Mouse (Mus musculus): ENCODE data around the gene Nr4a1. TPM values are rescaled to one million over a fixed set of nuclear protein-coding genes. Genes with fewer than 3 reads are reported as not detected.

The Nr4a1 gene
- polyA plus RNA-seq, 1 experiment from 2014 or later, result 4.7 TPM

DNA sequence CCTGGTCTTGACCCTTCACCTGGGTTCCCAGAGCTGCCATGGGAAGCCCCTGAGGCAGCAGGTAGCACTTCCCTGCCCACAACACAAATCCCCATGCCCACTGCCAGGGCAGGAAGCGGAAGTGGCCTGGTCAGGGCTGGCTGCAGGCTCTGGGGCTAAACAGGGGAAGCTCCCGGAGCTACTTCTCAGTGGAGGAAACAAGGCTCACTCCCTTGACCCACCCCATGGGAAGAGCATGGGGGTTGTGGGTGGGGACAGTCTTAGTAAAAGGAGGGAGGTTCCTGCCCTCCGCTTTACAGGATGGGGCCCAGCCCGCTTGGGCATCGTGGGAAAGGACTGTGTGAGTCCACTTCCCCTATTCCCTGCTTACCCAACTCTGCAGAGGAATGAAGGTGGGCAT lies 8.4 kb downstream of the Nr4a1 start:
- DNase-seq (ENCODE audit: low spot score), result no peak
- H3K4me3 ChIP-seq, result no peak overlapping the region
- H3K36me3 ChIP-seq (replicated peaks), result 0 out of 2 replicates have a peak, but pooled peaks cover 7% of the 10 kb centered on the region
- H3K27me3 ChIP-seq (replicated peaks; ENCODE audit: low read depth, poor library complexity, severe bottlenecking), result peaks cover 38% of the 10 kb centered on the region
- H3K9me3 ChIP-seq, result no peaks in the 10 kb centered on the region
- peaks cover 58% of the 10 kb centered on the region for H3K4me1 ChIP-seq
- H3K27ac ChIP-seq (replicated peaks), result peak overlapping the region; percentile 30; the same call in 1 of the 2 replicates
- 55% methylated on average over 5 of the region's 5 CpGs for WGBS

- Histone ChIP-seq H3K36me3 (replicated peaks) (peaks cover 15% of the 10 kb centered on the region), H3K27me3 (replicated peaks; ENCODE audit: low read depth, poor library complexity, severe bottlenecking) (peaks cover 50% of the 10 kb centered on the region), H3K9me3 (no peaks in the 10 kb centered on the region), H3K4me3 (peak overlapping the region; percentile 67), H3K4me1 (peaks cover 56% of the 10 kb centered on the region), H3K27ac (replicated peaks) (peak overlapping the region; percentile 81)
- DNase-seq (ENCODE audit: low spot score), result peak; percentile 92
- 1% methylated on average over 57 of the region's 57 CpGs for WGBS
Observed at GRCm38 (mm10) chr15:101266132-101266963, 12.3 kb downstream of the Nr4a1 start.

- Histone ChIP-seq H3K4me3 (peak overlapping the region; percentile 67), H3K27ac (replicated peaks) (peak overlapping the region; percentile 81), H3K9me3 (no peaks in the 10 kb centered on the region), H3K27me3 (replicated peaks; ENCODE audit: low read depth, poor library complexity, severe bottlenecking) (peaks cover 50% of the 10 kb centered on the region), H3K4me1 (peaks cover 47% of the 10 kb centered on the region), H3K36me3 (replicated peaks) (peaks cover 24% of the 10 kb centered on the region)
- peak; percentile 18 for DNase-seq (ENCODE audit: low spot score)
- WGBS, result 5% methylated on average over 25 of the region's 25 CpGs
Observed at GRCm38 (mm10) chr15:101267053-101268032, 13.3 kb downstream of the Nr4a1 start.

DNA sequence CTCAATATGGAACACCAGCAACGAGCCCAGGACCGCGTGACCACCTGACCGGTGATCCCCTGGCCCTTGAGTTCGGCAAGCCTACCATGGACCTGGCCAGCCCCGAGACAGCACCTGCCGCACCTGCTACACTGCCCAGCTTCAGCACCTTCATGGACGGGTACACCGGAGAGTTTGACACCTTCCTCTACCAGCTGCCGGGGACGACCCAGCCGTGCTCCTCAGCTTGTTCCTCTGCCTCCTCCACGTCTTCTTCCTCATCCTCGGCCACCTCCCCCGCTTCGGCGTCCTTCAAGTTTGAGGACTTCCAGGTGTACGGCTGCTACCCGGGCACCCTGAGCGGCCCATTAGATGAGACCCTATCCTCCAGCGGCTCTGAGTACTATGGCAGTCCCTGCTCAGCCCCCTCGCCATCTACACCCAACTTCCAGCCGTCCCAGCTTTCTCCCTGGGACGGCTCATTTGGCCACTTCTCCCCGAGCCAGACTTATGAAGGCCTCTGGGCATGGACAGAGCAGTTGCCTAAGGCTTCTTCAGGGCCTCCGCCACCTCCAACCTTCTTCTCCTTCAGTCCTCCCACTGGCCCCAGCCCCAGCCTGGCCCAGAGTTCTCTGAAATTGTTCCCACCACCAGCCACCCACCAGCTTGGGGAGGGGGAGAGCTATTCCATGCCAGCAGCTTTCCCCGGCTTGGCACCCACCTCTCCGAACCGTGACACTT lies 16.2 kb downstream of the Nr4a1 start:
- peaks cover 49% of the 10 kb centered on the region for H3K36me3 ChIP-seq (replicated peaks)
- no peak overlapping the region for H3K27ac ChIP-seq (replicated peaks)
- H3K4me3 ChIP-seq, result no peak overlapping the region
- H3K4me1 ChIP-seq, result peaks cover 40% of the 10 kb centered on the region
- DNase-seq (ENCODE audit: low spot score), result no peak
- no peaks in the 10 kb centered on the region for H3K9me3 ChIP-seq
- H3K27me3 ChIP-seq (replicated peaks; ENCODE audit: low read depth, poor library complexity, severe bottlenecking), result peaks cover 35% of the 10 kb centered on the region
- 93% methylated on average over 29 of the region's 29 CpGs for WGBS

DNA sequence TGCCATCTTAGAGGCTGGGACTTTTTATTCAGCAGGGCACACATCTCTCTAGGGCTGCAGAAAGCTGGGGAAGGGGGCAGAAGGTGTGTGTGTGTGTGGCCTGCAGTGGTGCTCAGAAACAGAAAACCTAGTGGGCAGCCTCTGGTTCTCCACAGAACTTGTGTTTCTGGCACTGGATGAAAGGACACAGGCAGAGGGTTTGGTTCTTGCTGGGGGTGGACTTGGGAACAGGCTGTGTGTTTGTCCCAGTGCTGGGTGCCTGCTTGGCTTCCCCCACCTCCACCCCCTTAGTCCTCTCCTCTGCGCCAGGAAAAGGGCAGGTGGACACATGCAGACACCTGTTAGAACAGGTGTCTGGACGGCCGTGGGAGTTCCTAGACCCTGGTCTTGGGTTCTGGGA lies 17.0 kb downstream of the Nr4a1 start:
- Histone ChIP-seq H3K4me3 (no peak overlapping the region), H3K36me3 (replicated peaks) (peaks cover 49% of the 10 kb centered on the region), H3K9me3 (no peaks in the 10 kb centered on the region), H3K27ac (replicated peaks) (no peak overlapping the region), H3K4me1 (peaks cover 33% of the 10 kb centered on the region), H3K27me3 (replicated peaks; ENCODE audit: low read depth, poor library complexity, severe bottlenecking) (peaks cover 27% of the 10 kb centered on the region)
- 77% methylated on average over 3 of the region's 3 CpGs for WGBS
- DNase-seq (ENCODE audit: low spot score), result no peak

DNA sequence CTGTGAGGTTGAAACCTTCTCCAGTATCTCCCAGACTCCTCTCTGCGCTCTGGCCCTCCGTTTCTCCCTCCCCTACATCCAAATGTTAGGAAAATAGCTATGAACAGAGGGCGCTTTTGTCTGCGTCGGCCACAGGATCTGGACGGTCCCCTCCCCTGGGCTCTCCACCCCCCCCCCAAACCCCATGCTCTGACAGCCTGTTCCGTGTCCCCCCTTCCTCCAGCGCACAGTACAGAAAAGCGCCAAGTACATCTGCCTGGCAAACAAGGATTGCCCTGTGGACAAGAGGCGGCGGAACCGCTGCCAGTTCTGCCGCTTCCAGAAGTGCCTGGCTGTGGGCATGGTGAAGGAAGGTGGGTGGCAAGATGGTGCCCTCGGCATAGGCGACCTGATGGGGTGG lies 17.4 kb downstream of the Nr4a1 start:
- Histone ChIP-seq H3K4me3 (no peak overlapping the region), H3K27me3 (replicated peaks; ENCODE audit: low read depth, poor library complexity, severe bottlenecking) (peaks cover 23% of the 10 kb centered on the region), H3K9me3 (no peaks in the 10 kb centered on the region), H3K4me1 (peaks cover 30% of the 10 kb centered on the region), H3K36me3 (replicated peaks) (peaks cover 49% of the 10 kb centered on the region), H3K27ac (replicated peaks) (no peak overlapping the region)
- no peak for DNase-seq (ENCODE audit: low spot score)
- WGBS, result 78% methylated on average over 15 of the region's 15 CpGs

DNA sequence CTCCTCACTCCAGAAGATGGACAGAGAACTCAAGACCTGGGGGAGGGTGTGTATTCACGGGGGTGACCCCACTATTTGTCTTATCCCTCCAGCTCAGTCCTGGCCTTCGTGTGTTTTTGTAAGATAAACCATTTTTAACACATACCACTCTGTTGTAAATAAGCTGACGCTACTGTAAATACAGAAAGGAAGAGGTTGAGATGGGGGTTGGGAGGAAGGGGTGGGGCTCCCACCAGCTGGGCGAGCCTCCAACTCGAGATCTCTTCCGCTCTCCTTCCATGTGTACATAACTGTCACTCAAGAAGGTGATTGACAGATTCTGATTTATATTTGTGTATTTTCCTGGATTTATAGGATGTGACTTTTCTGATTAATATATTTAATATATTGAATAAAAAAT lies 20.3 kb downstream of the Nr4a1 start:
- Histone ChIP-seq H3K4me3 (no peak overlapping the region), H3K4me1 (peaks cover 31% of the 10 kb centered on the region), H3K36me3 (replicated peaks) (peaks cover 49% of the 10 kb centered on the region), H3K9me3 (no peaks in the 10 kb centered on the region), H3K27ac (replicated peaks) (no peak overlapping the region), H3K27me3 (replicated peaks; ENCODE audit: low read depth, poor library complexity, severe bottlenecking) (no peaks in the 10 kb centered on the region)
- WGBS, result 78% methylated on average over 6 of the region's 6 CpGs
- no peak for DNase-seq (ENCODE audit: low spot score)

- peaks cover 24% of the 10 kb centered on the region for H3K36me3 ChIP-seq (replicated peaks)
- peak overlapping the region; percentile 68 for H3K27ac ChIP-seq (replicated peaks)
- DNase-seq (ENCODE audit: low spot score), result peak; percentile 54
- 27% methylated on average over 11 of the region's 11 CpGs for WGBS
- no peaks in the 10 kb centered on the region for H3K9me3 ChIP-seq
- peaks cover 32% of the 10 kb centered on the region for H3K4me1 ChIP-seq
- no peaks in the 10 kb centered on the region for H3K27me3 ChIP-seq (replicated peaks; ENCODE audit: low read depth, poor library complexity, severe bottlenecking)
- 0 out of 2 replicates have a peak overlapping the region, but pooled peaks have one; percentile 0 for H3K4me3 ChIP-seq
Observed at GRCm38 (mm10) chr15:101277351-101277899, 23.4 kb downstream of the Nr4a1 start.

DNA sequence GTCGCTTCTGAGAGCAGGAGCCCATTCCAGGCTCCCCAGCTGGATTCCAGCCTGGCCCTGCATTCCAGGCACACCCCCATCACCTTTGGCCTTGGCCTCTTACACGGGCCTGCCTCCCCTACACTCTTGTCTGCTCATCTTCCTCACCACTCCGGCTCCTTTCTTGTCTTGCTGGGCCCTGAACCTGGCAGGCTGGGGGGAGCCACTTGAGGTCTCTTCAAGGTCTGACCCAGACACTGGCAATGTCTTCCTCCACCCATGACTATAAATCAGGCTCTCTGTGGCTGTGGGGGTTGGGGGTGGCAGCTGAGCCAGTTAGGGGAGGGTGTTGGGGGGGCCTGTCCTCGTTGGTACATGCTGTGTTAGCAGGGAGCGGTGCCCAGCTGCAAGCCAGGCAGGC lies 24.5 kb downstream of the Nr4a1 start:
- Histone ChIP-seq H3K4me3 (no peak overlapping the region), H3K36me3 (replicated peaks) (peaks cover 12% of the 10 kb centered on the region)
- 54% methylated on average over 5 of the region's 5 CpGs for WGBS

GRCm38 (mm10) chr15:101279430-101279999 lies 25.4 kb downstream of the Nr4a1 start:
- H3K36me3 ChIP-seq (replicated peaks), result 0 out of 2 replicates have a peak, but pooled peaks cover 3% of the 10 kb centered on the region
- H3K4me1 ChIP-seq, result peaks cover 36% of the 10 kb centered on the region
- H3K9me3 ChIP-seq, result no peaks in the 10 kb centered on the region
- no peaks in the 10 kb centered on the region for H3K27me3 ChIP-seq (replicated peaks; ENCODE audit: low read depth, poor library complexity, severe bottlenecking)
- H3K27ac ChIP-seq (replicated peaks), result peak overlapping the region; percentile 49; the same call in 1 of the 2 replicates
- DNase-seq (ENCODE audit: low spot score), result no peak
- WGBS, result 63% methylated on average over 12 of the region's 12 CpGs
- no peak overlapping the region for H3K4me3 ChIP-seq

More for the DNA sequence above, 24.5 kb downstream of the Nr4a1 start:
- no peaks in the 10 kb centered on the region for H3K9me3 ChIP-seq
- H3K27me3 ChIP-seq (replicated peaks; ENCODE audit: low read depth, poor library complexity, severe bottlenecking), result no peaks in the 10 kb centered on the region
- peaks cover 33% of the 10 kb centered on the region for H3K4me1 ChIP-seq
- no peak for DNase-seq (ENCODE audit: low spot score)
- peak overlapping the region; percentile 68 for H3K27ac ChIP-seq (replicated peaks)

GRCm38 (mm10) chr15:101282471-101282870 lies 28.4 kb downstream of the Nr4a1 start:
- peaks cover 45% of the 10 kb centered on the region for H3K4me1 ChIP-seq
- no peak overlapping the region for H3K4me3 ChIP-seq
- H3K27ac ChIP-seq (replicated peaks), result no peak overlapping the region
- peaks cover 14% of the 10 kb centered on the region for H3K36me3 ChIP-seq (replicated peaks)
- DNase-seq (ENCODE audit: low spot score), result no peak
- H3K9me3 ChIP-seq, result no peaks in the 10 kb centered on the region
- WGBS, result 82% methylated on average over 5 of the region's 5 CpGs
- no peaks in the 10 kb centered on the region for H3K27me3 ChIP-seq (replicated peaks; ENCODE audit: low read depth, poor library complexity, severe bottlenecking)

Measured in embryonic facial prominence, embryonic 10.5 days (tissue).